Mouse (Mus musculus) hindbrain, embryonic 14.5 days (tissue): Measurements from ENCODE around the gene Ptpro. TPM values are rescaled to one million over a fixed set of nuclear protein-coding genes. Genes with fewer than 3 reads are reported as not detected.

Experiments used
- ATAC-seq: fragments of 200-750 bp; cut with Nextera tagmentation; 2 replicates; pipeline ENCODE4 v1.8.0; 2017; ENCODE audit warnings: moderate number of reproducible peaks, mild to moderate bottlenecking, moderate TSS enrichment, moderate library complexity; ENCODE audit not compliant: low FRiP score
- DNase-seq: peaks from one replicate; pipeline ENCODE4 v3.0.0-alpha.2; 2015; ENCODE audit warnings: low spot score
- H3K27ac ChIP-seq: fragments of 300-500 bp; sonication (generic); 2 replicates; pipeline ENCODE4 v1.5.1; 2014; ENCODE audit warnings: mild to moderate bottlenecking, moderate library complexity
- H3K27me3 ChIP-seq: fragments of 300-500 bp; sonication (generic); 2 replicates; pipeline ENCODE4 v1.6.1; 2014; ENCODE audit warnings: mild to moderate bottlenecking, low read length, mixed read lengths; ENCODE audit not compliant: control insufficient read depth, insufficient read depth
- H3K36me3 ChIP-seq: fragments of 300-500 bp; sonication (generic); replicated peaks from 2 replicates; pipeline ENCODE4 v1.6.1; 2014; ENCODE audit not compliant: control insufficient read depth, insufficient read depth
- H3K4me1 ChIP-seq: fragments of 300-500 bp; sonication (generic); replicated peaks from 2 replicates; pipeline ENCODE4 v1.6.1; 2014; ENCODE audit warnings: antibody characterized with exemption, low read length, mixed read lengths; ENCODE audit not compliant: control insufficient read depth, insufficient read depth
- H3K4me2 ChIP-seq: fragments of 300-500 bp; sonication (generic); replicated peaks from 2 replicates; pipeline ENCODE4 v1.6.1; 2014; ENCODE audit warnings: mild to moderate bottlenecking, moderate library complexity
- H3K4me3 ChIP-seq: fragments of 300-500 bp; sonication (generic); replicated peaks from 2 replicates; pipeline ENCODE4 v1.5.1; 2014; ENCODE audit warnings: mild to moderate bottlenecking, low read length
- H3K9ac ChIP-seq: fragments of 300-500 bp; sonication (generic); 2 replicates; pipeline ENCODE4 v1.6.1; 2014
- H3K9me3 ChIP-seq: fragments of 300-500 bp; sonication (generic); 2 replicates; pipeline ENCODE4 v1.6.1; 2016; ENCODE audit warnings: low read length; ENCODE audit not compliant: control insufficient read depth
- WGBS: fragments of 180-500 bp; shearing (Covaris S2); extraction: QIAGEN DNeasy Blood & Tissue Kit; methylation state at CpG from one replicate; pipeline ENCODE4 v1.1.7; 2014; 5-methylcytosine and 5-hydroxymethylcytosine counted together
- polyA plus RNA-seq: library from polyadenylated mRNA; unstranded; fragments of >200 nt; fragmentation: Nextera tagmentation; extraction: Ambion mirVana; gene quantifications from 2 replicates; pipeline ENCODE4 v1.2.1, GENCODE M21; 2014

Gene Ptpro
- polyA plus RNA-seq, 1 experiment from 2014 or later: 54.6 TPM

DNA sequence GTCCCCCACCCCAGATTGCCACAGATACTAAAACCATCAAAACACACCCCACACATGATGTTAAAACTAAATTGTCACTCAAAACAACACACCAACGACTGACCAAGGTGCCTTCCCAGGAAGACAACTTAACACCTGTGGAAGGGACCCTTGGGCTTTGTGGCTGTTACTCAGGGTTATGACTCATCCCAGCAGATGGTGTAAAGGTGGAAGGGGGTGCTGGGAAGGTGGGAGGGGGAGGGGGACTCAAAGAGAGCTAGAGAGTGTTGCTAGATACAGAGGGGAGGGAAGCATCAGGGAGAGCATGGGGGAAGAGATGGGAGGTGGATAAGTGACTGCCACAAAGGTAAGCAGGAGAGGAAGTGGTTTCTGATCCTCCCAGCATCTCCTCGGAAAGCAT is 239.5 kb downstream of the Ptpro start:
- no peaks in the 10 kb centered on the region for H3K27me3 ChIP-seq
- no peak for DNase-seq
- no peak overlapping the region for H3K4me2 ChIP-seq
- ATAC-seq: no peak
- 66% methylated on average over 2 of the region's 2 CpGs for WGBS
- H3K36me3 ChIP-seq: no peaks in the 10 kb centered on the region; the same call in 1 of the 2 replicates
- no peak overlapping the region for H3K4me3 ChIP-seq
- no peaks in the 10 kb centered on the region for H3K4me1 ChIP-seq
- H3K9me3 ChIP-seq: no peaks in the 10 kb centered on the region
- no peak overlapping the region for H3K27ac ChIP-seq
- no peak overlapping the region for H3K9ac ChIP-seq

DNA sequence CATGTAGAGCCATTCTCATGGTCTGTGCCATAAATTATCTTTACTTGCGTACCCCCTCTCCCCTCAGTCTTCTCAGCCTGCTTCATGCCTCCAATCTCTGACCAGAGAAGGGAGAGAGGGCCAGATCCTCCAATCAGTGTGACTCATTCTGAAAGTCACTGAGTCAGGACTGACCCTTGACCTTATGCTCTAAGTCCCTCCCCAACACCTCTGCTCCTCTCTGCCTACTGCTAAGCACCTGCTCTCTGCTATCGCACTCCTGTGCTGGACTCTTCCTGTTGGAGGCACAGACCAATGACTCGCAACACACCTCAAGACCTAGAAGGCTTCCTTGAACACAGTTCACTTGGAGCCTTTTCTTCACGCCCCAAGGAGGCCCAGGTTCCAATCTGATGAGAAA is 240.5 kb downstream of the Ptpro start:
- WGBS: 94% methylated on average over 4 of the region's 4 CpGs
- no peak for ATAC-seq
- no peak overlapping the region for H3K9ac ChIP-seq
- H3K4me2 ChIP-seq: no peak overlapping the region
- H3K27me3 ChIP-seq: no peaks in the 10 kb centered on the region
- no peaks in the 10 kb centered on the region; the same call in 1 of the 2 replicates for H3K36me3 ChIP-seq
- H3K9me3 ChIP-seq: no peaks in the 10 kb centered on the region
- H3K27ac ChIP-seq: no peak overlapping the region
- H3K4me1 ChIP-seq: no peaks in the 10 kb centered on the region
- no peak overlapping the region for H3K4me3 ChIP-seq
- DNase-seq: no peak

DNA sequence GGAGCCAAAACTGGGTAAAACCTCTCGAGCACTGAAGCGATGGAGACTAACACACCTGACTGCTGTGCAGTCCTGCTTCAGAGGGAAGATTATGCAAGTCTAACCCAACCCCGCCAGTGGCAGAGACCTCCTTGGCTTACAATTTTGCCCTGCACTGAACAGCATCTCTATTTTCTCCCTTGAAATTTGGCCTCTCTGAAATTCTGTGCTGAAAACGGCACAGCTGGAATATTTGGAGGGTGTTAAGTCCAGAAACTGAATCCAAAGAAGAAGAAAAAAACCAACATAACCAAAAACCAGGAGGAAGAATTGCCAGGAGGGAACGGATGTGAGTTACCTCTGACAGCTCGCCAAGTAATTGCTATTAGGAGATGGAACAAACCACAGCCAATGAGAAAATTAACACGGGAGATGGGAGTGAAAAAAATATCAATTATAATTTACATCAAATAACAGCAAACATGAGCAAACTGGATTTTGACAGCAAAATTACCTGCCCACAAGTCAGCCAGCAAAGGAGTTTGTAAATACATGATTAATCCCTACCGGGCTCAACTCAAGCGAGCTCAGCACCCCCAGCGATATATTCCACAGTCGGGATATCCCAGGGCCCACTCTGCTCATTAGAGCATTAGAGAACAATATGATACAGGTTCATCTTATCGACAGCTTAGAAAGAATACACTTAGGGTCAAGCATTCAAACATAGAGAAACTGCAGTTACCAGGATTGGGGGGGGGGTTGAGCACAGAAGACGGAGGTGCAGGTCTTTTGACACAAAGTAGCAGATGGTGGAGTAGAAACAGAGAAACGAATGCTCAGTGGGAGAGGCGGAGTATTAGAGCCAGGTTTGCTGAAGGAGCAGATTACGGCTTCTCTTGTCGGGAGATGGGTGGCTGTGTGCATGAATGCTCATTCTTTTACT is 241.4 kb downstream of the Ptpro start:
- Histone ChIP-seq H3K4me2 (no peak overlapping the region), H3K27me3 (no peaks in the 10 kb centered on the region), H3K27ac (no peak overlapping the region), H3K4me1 (no peaks in the 10 kb centered on the region), H3K9ac (no peak overlapping the region), H3K36me3 (no peaks in the 10 kb centered on the region; the same call in 1 of the 2 replicates), H3K4me3 (no peak overlapping the region), H3K9me3 (no peaks in the 10 kb centered on the region)
- DNase-seq: no peak
- ATAC-seq: no peak
- 82% methylated on average over 17 of the region's 17 CpGs for WGBS

DNA sequence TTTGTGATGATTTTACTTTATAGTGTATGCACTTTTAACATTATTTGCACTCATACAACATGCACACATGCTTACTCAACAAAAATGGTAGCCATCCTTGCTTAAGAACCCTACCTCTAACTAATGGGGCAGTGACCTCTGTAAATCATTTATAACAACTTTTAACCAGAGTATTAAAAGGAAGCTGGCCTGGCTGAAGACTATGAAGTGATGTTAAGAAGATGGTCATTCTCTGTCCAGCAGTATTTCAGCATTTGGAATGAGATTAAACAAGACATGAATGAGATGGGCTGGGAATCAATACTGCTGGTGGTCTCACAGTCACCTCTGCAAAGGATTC is 242.0 kb downstream of the Ptpro start:
- ATAC-seq (no peak), DNase-seq (no peak)
- no peak overlapping the region for H3K27ac ChIP-seq
- no peaks in the 10 kb centered on the region for H3K9me3 ChIP-seq
- H3K4me1 ChIP-seq: no peaks in the 10 kb centered on the region
- H3K27me3 ChIP-seq: no peaks in the 10 kb centered on the region
- H3K9ac ChIP-seq: no peak overlapping the region
- H3K4me3 ChIP-seq: no peak overlapping the region
- H3K4me2 ChIP-seq: no peak overlapping the region
- no peaks in the 10 kb centered on the region; the same call in 1 of the 2 replicates for H3K36me3 ChIP-seq

DNA sequence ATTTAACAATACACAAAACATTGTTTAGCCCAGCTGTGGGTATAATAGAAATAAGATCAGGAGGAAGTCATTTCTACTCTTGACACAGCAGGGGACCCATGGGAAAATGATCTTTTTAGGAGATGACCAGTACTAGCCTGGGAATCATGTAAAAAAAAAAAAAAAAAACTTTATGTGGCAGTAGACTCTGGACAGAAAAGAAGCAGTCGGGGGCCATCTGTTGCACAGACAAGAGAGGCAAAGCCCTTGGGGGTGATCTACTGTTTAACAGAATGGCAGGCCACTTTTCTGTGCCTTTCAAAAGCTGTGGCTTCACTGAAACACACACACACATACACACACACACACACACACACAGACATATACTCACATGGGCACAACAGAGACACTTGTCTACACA is 242.7 kb downstream of the Ptpro start:
- no peak overlapping the region for H3K4me2 ChIP-seq
- H3K27ac ChIP-seq: no peak overlapping the region
- H3K4me1 ChIP-seq: no peaks in the 10 kb centered on the region
- DNase-seq: no peak
- no peaks in the 10 kb centered on the region for H3K27me3 ChIP-seq
- WGBS: 50% methylated on average over 1 of the region's 1 CpGs
- no peaks in the 10 kb centered on the region for H3K9me3 ChIP-seq
- no peaks in the 10 kb centered on the region; the same call in 1 of the 2 replicates for H3K36me3 ChIP-seq
- no peak for ATAC-seq
- no peak overlapping the region for H3K4me3 ChIP-seq
- H3K9ac ChIP-seq: no peak overlapping the region

DNA sequence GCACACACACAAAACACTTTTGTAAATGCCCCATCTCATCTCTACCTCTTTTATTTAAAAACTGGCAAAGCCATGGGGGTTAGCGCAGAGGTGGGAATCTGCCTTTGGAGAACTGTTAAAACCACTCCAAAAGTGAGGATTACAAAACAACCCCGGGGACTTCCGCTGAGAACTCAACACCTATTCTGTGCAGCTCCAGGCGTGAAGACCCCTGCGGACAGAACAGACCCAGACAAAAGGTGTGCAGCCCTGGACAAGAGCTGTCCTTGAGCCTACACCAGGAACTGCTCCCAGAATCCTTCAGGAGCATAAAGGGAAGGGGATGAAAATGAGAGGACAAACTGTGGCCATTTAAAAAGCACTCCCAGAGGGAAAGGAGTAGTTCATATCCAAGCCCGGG is 243.1 kb downstream of the Ptpro start:
- no peaks in the 10 kb centered on the region for H3K9me3 ChIP-seq
- no peak overlapping the region for H3K4me3 ChIP-seq
- ATAC-seq (no peak), DNase-seq (no peak)
- H3K27me3 ChIP-seq: no peaks in the 10 kb centered on the region
- no peaks in the 10 kb centered on the region for H3K4me1 ChIP-seq
- H3K27ac ChIP-seq: no peak overlapping the region
- no peak overlapping the region for H3K4me2 ChIP-seq
- no peak overlapping the region for H3K9ac ChIP-seq
- WGBS: 72% methylated on average over 6 of the region's 6 CpGs
- H3K36me3 ChIP-seq: no peaks in the 10 kb centered on the region

GRCm38 (mm10) chr6:137496562-137496961 is 244.4 kb downstream of the Ptpro start:
- no peaks in the 10 kb centered on the region for H3K4me1 ChIP-seq
- DNase-seq (no peak), ATAC-seq (no peak)
- no peaks in the 10 kb centered on the region for H3K9me3 ChIP-seq
- H3K4me3 ChIP-seq: no peak overlapping the region
- H3K27ac ChIP-seq: no peak overlapping the region
- WGBS: 100% methylated on average over 2 of the region's 2 CpGs
- H3K4me2 ChIP-seq: no peak overlapping the region
- no peaks in the 10 kb centered on the region for H3K27me3 ChIP-seq
- H3K36me3 ChIP-seq: no peaks in the 10 kb centered on the region
- no peak overlapping the region for H3K9ac ChIP-seq

GRCm38 (mm10) chr6:137497208-137497835 is 245.2 kb downstream of the Ptpro start:
- Histone ChIP-seq H3K4me3 (no peak overlapping the region), H3K36me3 (no peaks in the 10 kb centered on the region), H3K9me3 (no peaks in the 10 kb centered on the region), H3K4me1 (no peaks in the 10 kb centered on the region), H3K27ac (no peak overlapping the region), H3K4me2 (no peak overlapping the region), H3K9ac (no peak overlapping the region), H3K27me3 (no peaks in the 10 kb centered on the region)
- ATAC-seq: no peak
- WGBS: 89% methylated on average over 8 of the region's 8 CpGs
- no peak for DNase-seq

DNA sequence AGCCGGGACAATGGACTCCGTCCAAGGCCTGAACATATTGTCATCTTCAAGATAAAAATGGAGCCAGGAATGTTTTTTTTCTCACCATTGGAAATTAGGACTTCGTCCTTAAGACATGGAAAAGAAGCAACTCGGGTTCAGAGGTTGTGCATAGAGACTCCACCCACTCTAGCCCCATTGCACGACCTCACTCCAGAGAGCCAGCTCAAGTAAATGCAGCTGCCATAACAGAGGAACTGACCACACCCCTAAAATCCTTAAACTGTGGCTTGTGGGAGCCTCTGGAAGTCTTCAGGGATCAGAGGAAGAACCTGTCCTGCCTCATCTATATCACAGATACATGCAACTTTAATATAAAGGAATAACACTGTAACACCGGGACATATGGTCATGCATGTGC is 246.7 kb downstream of the Ptpro start:
- DNase-seq: no peak
- H3K27ac ChIP-seq: no peak overlapping the region
- no peaks in the 10 kb centered on the region for H3K36me3 ChIP-seq
- H3K9ac ChIP-seq: no peak overlapping the region
- H3K4me1 ChIP-seq: no peaks in the 10 kb centered on the region
- WGBS: 79% methylated on average over 6 of the region's 6 CpGs
- no peaks in the 10 kb centered on the region for H3K9me3 ChIP-seq
- no peak overlapping the region for H3K4me3 ChIP-seq
- H3K27me3 ChIP-seq: no peaks in the 10 kb centered on the region
- ATAC-seq: no peak
- no peak overlapping the region for H3K4me2 ChIP-seq
